Mouse (Mus musculus) heart, adult 2 months (tissue): ENCODE results near the gene A930004D18Rik. TPM values are rescaled to one million over a fixed set of nuclear protein-coding genes. Genes with fewer than 3 reads are reported as not detected.

Source experiments
- DNase-seq, 2 experiments: peaks; one replicate each; pipeline ENCODE4 v3.0.0; 2021
- H3K27ac ChIP-seq: fragments of 200-600 bp; 2 replicates; pipeline ENCODE4 v1.8.1; 2022
- H3K27me3 ChIP-seq: fragments of 200-500 bp; 2 replicates; pipeline ENCODE4 v1.6.1; 2012; ENCODE audit warnings: mild to moderate bottlenecking, low read length, inconsistent platforms, mixed read lengths; ENCODE audit not compliant: control insufficient read depth, insufficient read depth
- H3K36me3 ChIP-seq: fragments of 200-500 bp; 2 replicates; pipeline ENCODE4 v1.6.1; 2012; ENCODE audit warnings: low read length, inconsistent platforms; ENCODE audit not compliant: control insufficient read depth, insufficient read depth
- H3K4me1 ChIP-seq: fragments of 200-500 bp; 2 replicates; pipeline ENCODE4 v1.6.1; 2011; ENCODE audit warnings: low read length; ENCODE audit not compliant: control insufficient read depth, insufficient read depth
- H3K4me3 ChIP-seq: fragments of 200-600 bp; 2 replicates; pipeline ENCODE4 v1.8.1; 2022
- H3K79me2 ChIP-seq: fragments of 200-500 bp; replicated peaks from 2 replicates; pipeline ENCODE4 v1.6.1; 2012; ENCODE audit warnings: mild to moderate bottlenecking, inconsistent platforms, low read length, moderate library complexity, mixed read lengths; ENCODE audit not compliant: control insufficient read depth, insufficient read depth
- H3K9ac ChIP-seq: fragments of 200-500 bp; 2 replicates; pipeline ENCODE4 v1.6.1; 2012; ENCODE audit warnings: low read depth, mild to moderate bottlenecking, control low read depth, inconsistent platforms, low read length, mixed read lengths
- CTCF ChIP-seq: fragments of 200-600 bp; IDR thresholded peaks from 2 replicates; pipeline ENCODE4 v1.8.1; 2022; ENCODE audit warnings: antibody characterized with exemption, mild to moderate bottlenecking, moderate library complexity
- EP300 ChIP-seq: fragments of 200-500 bp; IDR thresholded peaks from 2 replicates; pipeline ENCODE4 v1.6.1; 2011; ENCODE audit warnings: low read depth, low read length, control low read depth; ENCODE audit not compliant: insufficient read depth
- POLR2A ChIP-seq: fragments of 200-500 bp; IDR thresholded peaks from 2 replicates; pipeline ENCODE4 v1.6.1; 2011; ENCODE audit warnings: mild to moderate bottlenecking, low read depth, low read length, control low read depth; ENCODE audit not compliant: insufficient read depth
- WGBS: fragments of 180-500 bp; shearing (Covaris S2); methylation state at CpG from one replicate; pipeline ENCODE4 v1.1.7; 2018; 5-methylcytosine and 5-hydroxymethylcytosine counted together
- intact Hi-C: fragments of 180-260 bp; cut with DNase I; formaldehyde crosslinking; loops from one replicate; pipeline ENCODE4 v1.15.1; 2025
- long read RNA-seq: library from polyadenylated mRNA; stranded (forward); transcript quantifications from one replicate; pipeline ENCODE4 v2.0.0, GENCODE M21; 2021
- polyA plus RNA-seq: library from polyadenylated mRNA; depleted of rRNA; stranded (reverse); fragments of >200 nt; gene quantifications from 2 replicates; pipeline ENCODE4 v1.2.3, GENCODE M21; 2012; rRNA removed
- total RNA-seq, 2 experiments: library from RNA; stranded (reverse); gene quantifications; 2 replicates each; pipeline ENCODE4 v1.2.3; 2021

The A930004D18Rik gene
- total RNA-seq (1 to 10 TPM; 3.4 to 4.5 TPM), polyA plus RNA-seq (2.2 and 3.9 TPM in 2 replicates)
- long read RNA-seq, partial matches to known transcripts: 0 of 4 reads
- long read RNA-seq, other reads (novel, unspliced or antisense): 2 of 4 reads

DNA sequence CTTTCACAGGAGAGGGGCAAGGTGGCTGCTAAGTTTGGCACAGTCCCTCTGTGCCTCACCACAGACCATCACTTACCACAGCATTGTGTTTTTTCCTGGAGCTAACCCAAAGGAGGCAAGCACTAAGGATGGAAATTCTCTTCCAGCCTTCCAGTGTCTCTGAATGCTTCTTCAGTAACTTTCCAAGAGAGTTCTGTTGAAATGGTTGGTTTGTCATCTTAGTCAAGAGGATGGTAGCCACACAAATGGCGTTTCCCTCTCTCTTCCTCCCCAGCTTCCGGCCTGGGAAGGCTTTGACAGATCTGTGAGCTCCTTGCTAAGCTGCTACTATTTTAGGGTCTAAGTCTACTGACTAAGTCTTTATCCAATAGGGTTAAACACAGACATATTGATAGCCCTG lies at the start of gene A930004D18Rik:
Gene A930004D18Rik, minus strand, starts transcription at position 247 of the 400 bp plus-strand sequence.
- Histone ChIP-seq H3K9ac (no peak within 1 kb of the TSS), H3K27ac (no peak within 1 kb of the TSS), H3K4me3 (no peak within 1 kb of the TSS), H3K36me3 (no peaks in the 10 kb centered on the region), H3K27me3 (no peaks in the 10 kb centered on the region), H3K79me2 (no peaks in the 10 kb centered on the region), H3K4me1 (no peaks in the 10 kb centered on the region)
- intact Hi-C loops: no loop called here
- TF ChIP-seq EP300 (no peak), POLR2A (no peak), CTCF (no peak)
- 65% methylated on average over 2 of the region's 2 CpGs for WGBS
- DNase-seq: no peak

GRCm38 (mm10) chr2:18080182-18080860 lies 42.8 kb upstream of the A930004D18Rik start:
- Histone ChIP-seq H3K4me3 (no peak overlapping the region), H3K9ac (no peak overlapping the region), H3K27ac (no peak overlapping the region), H3K79me2 (peaks cover 10% of the 10 kb centered on the region), H3K27me3 (no peaks in the 10 kb centered on the region), H3K4me1 (peaks cover 2% of the 10 kb centered on the region; the same call in 1 of the 2 replicates), H3K36me3 (peaks cover 11% of the 10 kb centered on the region)
- TF ChIP-seq CTCF: no peak
- DNase-seq: no peak
- 83% methylated on average over 2 of the region's 2 CpGs for WGBS
- intact Hi-C loops: no loop called here

- H3K79me2 ChIP-seq: peaks cover 1% of the 10 kb centered on the region; the same call in 1 of the 2 replicates
- H3K4me3 ChIP-seq: no peak overlapping the region
- no peaks in the 10 kb centered on the region; the same call in 1 of the 2 replicates for H3K4me1 ChIP-seq
- DNase-seq: no peak
- no peaks in the 10 kb centered on the region for H3K27me3 ChIP-seq
- intact Hi-C loops: no loop called here
- peaks cover 14% of the 10 kb centered on the region for H3K36me3 ChIP-seq
- 94% methylated on average over 2 of the region's 2 CpGs for WGBS
- no peak overlapping the region for H3K9ac ChIP-seq
- no peak overlapping the region for H3K27ac ChIP-seq
- no peak for TF ChIP-seq CTCF
- no peak for TF ChIP-seq EP300
- no peak for TF ChIP-seq POLR2A
Observed at GRCm38 (mm10) chr2:18071947-18072346, 34.4 kb upstream of the A930004D18Rik start.

GRCm38 (mm10) chr2:18068071-18068796 lies 30.7 kb upstream of the A930004D18Rik start:
- intact Hi-C loops: no loop called here
- WGBS: 98% methylated on average over 4 of the region's 4 CpGs
- H3K27ac ChIP-seq: no peak overlapping the region

DNA sequence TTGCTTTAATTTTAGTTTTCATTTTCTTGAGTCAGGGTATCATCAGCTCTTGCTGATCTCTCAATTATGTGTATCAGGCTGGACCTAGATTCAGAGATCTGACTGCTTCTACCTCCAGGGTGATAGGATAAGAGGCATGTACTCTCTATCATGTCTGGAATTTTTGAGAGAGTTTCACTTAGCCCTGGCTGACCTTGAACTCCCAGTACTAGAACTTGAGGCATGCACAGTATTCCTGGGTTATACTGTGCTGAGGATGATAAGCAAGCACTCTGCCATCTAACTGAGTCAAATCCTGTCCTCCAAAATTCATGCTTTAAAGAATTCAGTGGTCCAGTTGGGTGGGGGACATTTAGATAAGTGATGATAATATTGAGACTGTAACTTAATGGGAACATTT lies 28.9 kb upstream of the A930004D18Rik start:
- TF ChIP-seq POLR2A (no peak), EP300 (no peak)
- peaks cover 3% of the 10 kb centered on the region for H3K4me1 ChIP-seq
- H3K36me3 ChIP-seq: peaks cover 11% of the 10 kb centered on the region
- intact Hi-C loops: no loop called here
- DNase-seq: no peak
- H3K4me3 ChIP-seq: no peak overlapping the region
- H3K27ac ChIP-seq: no peak overlapping the region; the same call in 1 of the 2 replicates
- H3K79me2 ChIP-seq: no peaks in the 10 kb centered on the region; the same call in 1 of the 2 replicates
- no peak overlapping the region for H3K9ac ChIP-seq
- no peaks in the 10 kb centered on the region for H3K27me3 ChIP-seq

More at GRCm38 (mm10) chr2:18068071-18068796, 30.7 kb upstream of the A930004D18Rik start:
- Histone ChIP-seq H3K27me3 (no peaks in the 10 kb centered on the region), H3K4me1 (peaks cover 2% of the 10 kb centered on the region), H3K4me3 (no peak overlapping the region), H3K79me2 (peaks cover 1% of the 10 kb centered on the region; the same call in 1 of the 2 replicates), H3K9ac (no peak overlapping the region), H3K36me3 (peaks cover 19% of the 10 kb centered on the region)
- TF ChIP-seq EP300: no peak
- TF ChIP-seq POLR2A: 0 out of 2 replicates have a peak, but pooled peaks have one; percentile 15
- no peak for DNase-seq

GRCm38 (mm10) chr2:18065708-18066030 lies 28.1 kb upstream of the A930004D18Rik start:
- H3K27me3 ChIP-seq: no peaks in the 10 kb centered on the region
- peak overlapping the region; percentile 91 for H3K4me3 ChIP-seq
- H3K4me1 ChIP-seq: peaks cover 3% of the 10 kb centered on the region
- no peaks in the 10 kb centered on the region; the same call in 1 of the 2 replicates for H3K79me2 ChIP-seq
- peaks cover 11% of the 10 kb centered on the region for H3K36me3 ChIP-seq
- TF ChIP-seq CTCF (no peak), EP300 (no peak), POLR2A (no peak)
- intact Hi-C loops: loop anchor here (2.0 kb wide), 1 partner anchor 19 kb away; no protein-coding TSS in a partner anchor
- peak overlapping the region; percentile 99 for H3K27ac ChIP-seq
- no peak for DNase-seq
- H3K9ac ChIP-seq: peak overlapping the region; percentile 87
- WGBS: 6% methylated on average over 6 of the region's 6 CpGs
